Mouse (Mus musculus) forebrain, embryonic 12.5 days (tissue): ENCODE results near the gene Fndc3c1. TPM values are rescaled to one million over a fixed set of nuclear protein-coding genes. Genes with fewer than 3 reads are reported as not detected.
"Not testable (repeated sequence)": the region's sequence is repeated elsewhere in the genome, so short reads cannot be mapped to it uniquely, and the experiment has no call there.

Experiments used
- ATAC-seq: fragments of 200-750 bp; cut with Nextera tagmentation; 2 replicates; pipeline ENCODE4 v1.8.0; 2017; ENCODE audit warnings: moderate TSS enrichment; ENCODE audit not compliant: low FRiP score
- H3K27ac ChIP-seq: fragments of 300-500 bp; sonication (generic); 2 replicates; pipeline ENCODE4 v1.5.1; 2016; ENCODE audit warnings: mild to moderate bottlenecking
- H3K27me3 ChIP-seq: fragments of 300-500 bp; sonication (generic); 2 replicates; pipeline ENCODE4 v1.6.1; 2016; ENCODE audit warnings: mild to moderate bottlenecking
- H3K36me3 ChIP-seq: fragments of 300-500 bp; sonication (generic); replicated peaks from 2 replicates; pipeline ENCODE4 v1.6.1; 2016; ENCODE audit warnings: mild to moderate bottlenecking
- H3K4me1 ChIP-seq: fragments of 300-500 bp; sonication (generic); 2 replicates; pipeline ENCODE4 v1.6.1; 2016
- H3K4me2 ChIP-seq: fragments of 300-500 bp; sonication (generic); 2 replicates; pipeline ENCODE4 v1.6.1; 2016; ENCODE audit warnings: mild to moderate bottlenecking, moderate library complexity
- H3K4me3 ChIP-seq: fragments of 300-500 bp; sonication (generic); replicated peaks from 2 replicates; pipeline ENCODE4 v1.5.1; 2016; ENCODE audit warnings: mild to moderate bottlenecking
- H3K9ac ChIP-seq: fragments of 300-500 bp; sonication (generic); 2 replicates; pipeline ENCODE4 v1.6.1; 2016; ENCODE audit warnings: mild to moderate bottlenecking
- H3K9me3 ChIP-seq: fragments of 300-500 bp; sonication (generic); 2 replicates; pipeline ENCODE4 v1.6.1; 2016
- WGBS: fragments of 180-500 bp; shearing (Covaris S2); methylation state at CpG from one replicate; pipeline ENCODE4 v1.1.7; 2016; 5-methylcytosine and 5-hydroxymethylcytosine counted together
- microRNA-seq: library from miRNA; unstranded; fragments of <30 nt; microRNA quantifications from one replicate; pipeline ENCODE4, GENCODE M21; 2017
- polyA plus RNA-seq: library from polyadenylated mRNA; unstranded; fragments of >200 nt; fragmentation: Nextera tagmentation; extraction: Ambion mirVana; gene quantifications from 2 replicates; pipeline ENCODE4 v1.2.1, GENCODE M21; 2016

Fndc3c1 gene
- polyA plus RNA-seq: 13.7 and 15.4 TPM in 2 replicates

GRCm38 (mm10) chrX:106485101-106485651 is at the start of gene Fndc3c1:
Gene Fndc3c1 (minus strand): TSS chrX:106485401.
- peak within 1 kb of the TSS; percentile 65 for H3K4me2 ChIP-seq
- H3K27ac ChIP-seq: no peak within 1 kb of the TSS
- H3K9me3 ChIP-seq: no peaks in the 10 kb centered on the region
- H3K36me3 ChIP-seq: no peaks in the 10 kb centered on the region
- peak; percentile 94 for ATAC-seq
- peak within 1 kb of the TSS; percentile 44 for H3K4me3 ChIP-seq
- H3K4me1 ChIP-seq: no peaks in the 10 kb centered on the region
- H3K9ac ChIP-seq: peak within 1 kb of the TSS; percentile 38; the same call in 1 of the 2 replicates
- 27% methylated on average over 30 of the region's 39 CpGs for WGBS
- H3K27me3 ChIP-seq: peaks cover 28% of the 10 kb centered on the region

GRCm38 (mm10) chrX:106486451-106486850 is 1.2 kb upstream of the Fndc3c1 start:
- H3K36me3 ChIP-seq: no peaks in the 10 kb centered on the region
- H3K27ac ChIP-seq: no peak overlapping the region
- no peak overlapping the region for H3K4me2 ChIP-seq
- peaks cover 28% of the 10 kb centered on the region for H3K27me3 ChIP-seq
- H3K9me3 ChIP-seq: no peaks in the 10 kb centered on the region
- H3K9ac ChIP-seq: no peak overlapping the region
- WGBS: 22% methylated on average over 10 of the region's 10 CpGs
- no peaks in the 10 kb centered on the region for H3K4me1 ChIP-seq
- ATAC-seq: no peak
- H3K4me3 ChIP-seq: no peak overlapping the region

- Histone ChIP-seq H3K9me3 (no peaks in the 10 kb centered on the region), H3K4me3 (peak overlapping the region; percentile 44), H3K4me2 (peak overlapping the region; percentile 65), H3K36me3 (no peaks in the 10 kb centered on the region), H3K27me3 (peaks cover 28% of the 10 kb centered on the region), H3K27ac (no peak overlapping the region), H3K9ac (peak overlapping the region; percentile 38; the same call in 1 of the 2 replicates), H3K4me1 (no peaks in the 10 kb centered on the region)
- peak; percentile 73; the same call in 1 of the 2 replicates for ATAC-seq
- 30% methylated on average over 11 of the region's 13 CpGs for WGBS
Observed at GRCm38 (mm10) chrX:106485671-106486070, 470 bp upstream of the Fndc3c1 start.

GRCm38 (mm10) chrX:106479891-106480290 is 5.3 kb downstream of the Fndc3c1 start:
- ATAC-seq, H3K27ac ChIP-seq, H3K4me3 ChIP-seq, H3K4me1 ChIP-seq, H3K9ac ChIP-seq, H3K4me2 ChIP-seq, H3K9me3 ChIP-seq, H3K36me3 ChIP-seq, H3K27me3 ChIP-seq: not testable (repeated sequence)
- WGBS: 14% methylated on average over 2 of the region's 2 CpGs

GRCm38 (mm10) chrX:106385304-106385703 is 99.9 kb downstream of the Fndc3c1 start:
- Histone ChIP-seq H3K36me3 (no peaks in the 10 kb centered on the region), H3K27ac (no peak overlapping the region), H3K27me3 (no peaks in the 10 kb centered on the region), H3K9me3 (no peaks in the 10 kb centered on the region), H3K4me1 (no peaks in the 10 kb centered on the region), H3K4me3 (no peak overlapping the region), H3K4me2 (no peak overlapping the region), H3K9ac (no peak overlapping the region)
- ATAC-seq: no peak

- H3K9ac ChIP-seq: no peak overlapping the region
- H3K9me3 ChIP-seq: no peaks in the 10 kb centered on the region
- no peaks in the 10 kb centered on the region for H3K36me3 ChIP-seq
- no peak overlapping the region for H3K27ac ChIP-seq
- ATAC-seq: no peak
- no peaks in the 10 kb centered on the region for H3K27me3 ChIP-seq
- H3K4me3 ChIP-seq: no peak overlapping the region
- H3K4me2 ChIP-seq: no peak overlapping the region
- no peaks in the 10 kb centered on the region for H3K4me1 ChIP-seq
Observed at GRCm38 (mm10) chrX:106380608-106381007, 104.6 kb downstream of the Fndc3c1 start.

Small RNAs within 50 kb of the gene (microRNA-seq; reads per million reads assigned to microRNA genes)
- not detected for gene Gm27428

Other genes with a start within 250 kb of the Fndc3c1 start
- not detected in 2 replicates for gene Fnd3c2, start 230.0 kb downstream of the Fndc3c1 start, polyA plus RNA-seq
- 0.10 and 0.18 TPM in 2 replicates for gene Gm5127, start 97.8 kb upstream of the Fndc3c1 start, polyA plus RNA-seq
- 0.63 and 0.88 TPM in 2 replicates for gene Cysltr1, start 118.3 kb upstream of the Fndc3c1 start, polyA plus RNA-seq